Mouse (Mus musculus) ES-E14 (cell line): Measurements from ENCODE around the gene Zfp335. TPM values are rescaled to one million over a fixed set of nuclear protein-coding genes. Genes with fewer than 3 reads are reported as not detected.

Experiments used
- DNase-seq: peaks from one replicate; pipeline ENCODE4 v3.0.0-alpha.2; 2013; ENCODE audit warnings: low read depth, low spot score
- H3K27ac ChIP-seq: 2 replicates; pipeline ENCODE4 v1.5.1; 2012; ENCODE audit warnings: low read depth, mild to moderate bottlenecking, low read length, moderate library complexity, mixed read lengths; ENCODE audit not compliant: poor library complexity, insufficient read depth, severe bottlenecking
- H3K36me3 ChIP-seq: 2 replicates; pipeline ENCODE4 v1.6.1; 2012; ENCODE audit warnings: mild to moderate bottlenecking, low read length, moderate library complexity, mixed read lengths; ENCODE audit not compliant: control insufficient read depth, poor library complexity, insufficient read depth, severe bottlenecking
- H3K4me1 ChIP-seq, 2 experiments: fragments of 150-350 bp in 1 of 2; sonication (generic) in 1 of 2; 2 replicates each; pipeline ENCODE4 v1.6.1; 2012; ENCODE audit warnings: low read length in 2 of 2, mild to moderate bottlenecking in 1 of 2, mixed read lengths in 1 of 2; ENCODE audit not compliant: control insufficient read depth in 2 of 2, insufficient read depth in 2 of 2, poor library complexity in 1 of 2
- H3K4me3 ChIP-seq, 2 experiments: fragments of 150-350 bp in 1 of 2; sonication (generic) in 1 of 2; 2 replicates each; pipeline ENCODE4 v1.5.1; 2012; ENCODE audit warnings: low read length in 2 of 2, low read depth in 1 of 2, mild to moderate bottlenecking in 1 of 2, mixed read lengths in 1 of 2; ENCODE audit not compliant: insufficient read depth in 1 of 2, poor library complexity in 1 of 2, severe bottlenecking in 1 of 2
- H3K9ac ChIP-seq: 2 replicates; pipeline ENCODE4 v1.6.1; 2012; ENCODE audit warnings: low read depth, mild to moderate bottlenecking, low read length, mixed read lengths; ENCODE audit not compliant: poor library complexity, insufficient read depth, severe bottlenecking
- H3K9me3 ChIP-seq: fragments of 150-350 bp; sonication (generic); 2 replicates; pipeline ENCODE4 v1.6.1; 2012; ENCODE audit warnings: low read depth, mild to moderate bottlenecking, low read length; ENCODE audit not compliant: control insufficient read depth, insufficient read depth
- CHD2 ChIP-seq: IDR thresholded peaks from 2 replicates; pipeline ENCODE4 v1.6.1; 2014; ENCODE audit warnings: mild to moderate bottlenecking, low read depth, low read length, inconsistent platforms
- HCFC1 ChIP-seq: IDR thresholded peaks from 2 replicates; pipeline ENCODE4 v1.6.1; 2012; ENCODE audit warnings: low read length, inconsistent platforms, borderline replicate concordance; ENCODE audit not compliant: insufficient read depth
- MAFK ChIP-seq: IDR thresholded peaks from 2 replicates; pipeline ENCODE4 v1.6.1; 2014; ENCODE audit warnings: mild to moderate bottlenecking, low read depth, low read length, inconsistent platforms; ENCODE audit not compliant: insufficient read depth
- ZC3H11A ChIP-seq: IDR thresholded peaks from 2 replicates; pipeline ENCODE4 v1.6.1; 2012; ENCODE audit warnings: low read depth, mild to moderate bottlenecking, inconsistent platforms, low read length, borderline replicate concordance
- ZNF384 ChIP-seq: IDR thresholded peaks from 2 replicates; pipeline ENCODE4 v1.6.1; 2012; ENCODE audit warnings: low read depth, low read length, inconsistent platforms
- in situ Hi-C, 2 experiments: fragments of 600-800 bp; cut with MboI; formaldehyde crosslinking; loops; one replicate each; pipeline ENCODE4 v1.15.1; 2025; ENCODE audit warnings: low sequenced_read_pairs in 2 of 2, inconsistent platforms in 1 of 2; ENCODE audit not compliant: unreplicated experiment in 2 of 2
- total RNA-seq: library from RNA; depleted of rRNA; stranded (reverse); fragments of 300-350 nt; gene quantifications from 2 replicates; pipeline ENCODE4 v1.2.3, GENCODE M21; 2012

Zfp335 gene
- total RNA-seq, 1 experiment, result 18.5 TPM

GRCm38 (mm10) chr2:164871602-164872303 is 39.8 kb downstream of the Zfp335 start:
- Histone ChIP-seq H3K36me3 (no peaks in the 10 kb centered on the region), H3K27ac (no peak overlapping the region)
- in situ Hi-C loops, result no loop called here

GRCm38 (mm10) chr2:164868491-164868890 is 43.1 kb downstream of the Zfp335 start:
- Histone ChIP-seq H3K9me3 (no peaks in the 10 kb centered on the region), H3K9ac (no peak overlapping the region), H3K36me3 (no peaks in the 10 kb centered on the region), H3K27ac (no peak overlapping the region; the same call in 1 of the 2 replicates), H3K4me3 (no peak overlapping the region), H3K4me1 (peaks cover 2 to 19% of the 10 kb centered on the region in 2 experiments)
- in situ Hi-C loops, result no loop called here
- TF ChIP-seq CHD2 (no peak), HCFC1 (no peak), MAFK (no peak), ZC3H11A (no peak), ZNF384 (no peak)
- DNase-seq, result no peak

More at GRCm38 (mm10) chr2:164871602-164872303, 39.8 kb downstream of the Zfp335 start:
- Histone ChIP-seq H3K4me1 (peaks cover 3 to 15% of the 10 kb centered on the region in 2 experiments; a peak in 2 of 4 replicates), H3K9ac (no peak overlapping the region), H3K9me3 (no peaks in the 10 kb centered on the region), H3K4me3 (no peak overlapping the region)
- TF ChIP-seq CHD2 (no peak), ZNF384 (no peak), HCFC1 (no peak), ZC3H11A (no peak), MAFK (no peak)
- no peak for DNase-seq

GRCm38 (mm10) chr2:164867566-164867965 is 44.0 kb downstream of the Zfp335 start:
- in situ Hi-C loops, result no loop called here
- DNase-seq, result peak; percentile 71
- Histone ChIP-seq H3K4me3 (peak overlapping the region in 1 of 2 experiments; percentile 14; a peak in 1 of 4 replicates), H3K36me3 (no peaks in the 10 kb centered on the region), H3K4me1 (peaks cover 4 to 19% of the 10 kb centered on the region in 2 experiments), H3K27ac (peak overlapping the region; percentile 83), H3K9ac (no peak overlapping the region), H3K9me3 (no peaks in the 10 kb centered on the region)
- TF ChIP-seq HCFC1, result peak; percentile 47; the same call in 1 of the 2 replicates
- TF ChIP-seq ZNF384, result no peak

- Histone ChIP-seq H3K27ac (peak overlapping the region; percentile 83), H3K4me1 (peaks cover 4 to 21% of the 10 kb centered on the region in 2 experiments), H3K9me3 (no peaks in the 10 kb centered on the region), H3K4me3 (peak overlapping the region; percentile 14 to 17; a peak in 2 of 4 replicates), H3K36me3 (no peaks in the 10 kb centered on the region), H3K9ac (peak overlapping the region; percentile 27; the same call in 1 of the 2 replicates)
- in situ Hi-C loops, result no loop called here
- peak; percentile 95 for TF ChIP-seq ZNF384
- TF ChIP-seq CHD2, result no peak
- DNase-seq, result peak; percentile 70
Measured at GRCm38 (mm10) chr2:164866741-164867551, 44.6 kb downstream of the Zfp335 start.
